Mouse (Mus musculus): ENCODE data around the gene Obox7. TPM values are rescaled to one million over a fixed set of nuclear protein-coding genes. Genes with fewer than 3 reads are reported as not detected.
"Not testable (repeated sequence)": the region's sequence is repeated elsewhere in the genome, so short reads cannot be mapped to it uniquely, and the experiment has no call there.

The Obox7 gene
- not detected in 2 replicates for polyA plus RNA-seq (2015; fragmentation: Nextera tagmentation; extraction: Ambion mirVana)

- not testable (repeated sequence) for H3K9ac ChIP-seq; ATAC-seq (ENCODE audit: insufficient number of reproducible peaks, low FRiP score, low TSS enrichment, low read depth); H3K27ac ChIP-seq; H3K4me1 ChIP-seq; H3K27me3 ChIP-seq; H3K4me3 ChIP-seq; H3K9me3 ChIP-seq; H3K4me2 ChIP-seq; H3K36me3 ChIP-seq
- 88% methylated on average over 1 of the region's 1 CpGs for WGBS
Observed at GRCm38 (mm10) chr7:14659196-14659595, at the start of gene Obox7. Gene Obox7 (plus strand): TSS chr7:14659496.

- Histone ChIP-seq H3K27ac (peak overlapping the region; percentile 71), H3K4me3 (peak overlapping the region; percentile 48), H3K9ac (peak overlapping the region; percentile 37; the same call in 1 of the 2 replicates), H3K27me3 (peaks cover 15% of the 10 kb centered on the region), H3K4me2 (peak overlapping the region; percentile 59)
- WGBS, result 2% methylated on average over 73 of the region's 132 CpGs
- not testable (repeated sequence) for H3K9me3 ChIP-seq, H3K4me1 ChIP-seq, H3K36me3 ChIP-seq
- peak; percentile 75 for ATAC-seq (ENCODE audit: insufficient number of reproducible peaks, low FRiP score, low TSS enrichment, low read depth)
Observed at GRCm38 (mm10) chr7:14622556-14623542, 36.4 kb upstream of the Obox7 start.

Other genes starting within 250 kb of the Obox7 start
- gene Sult2a8, start 212.7 kb upstream of the Obox7 start, polyA plus RNA-seq (2015; fragmentation: Nextera tagmentation; extraction: Ambion mirVana), result not detected in 2 replicates
- gene Sult2a7, start 165.3 kb upstream of the Obox7 start, polyA plus RNA-seq (2015; fragmentation: Nextera tagmentation; extraction: Ambion mirVana), result not detected in 2 replicates
- 0.14 and 0.50 TPM in 2 replicates for gene Vmn1r90, start 96.0 kb upstream of the Obox7 start, polyA plus RNA-seq (2015; fragmentation: Nextera tagmentation; extraction: Ambion mirVana)